Mouse (Mus musculus) embryo, embryonic 9.5 days (tissue): ENCODE data around the gene Olfr1002.
"Not testable (repeated sequence)": the region's sequence is repeated elsewhere in the genome, so short reads cannot be mapped to it uniquely, and the experiment has no call there.

Experiments used
- DNase-seq: peaks from one replicate; pipeline ENCODE4 v3.0.0-alpha.2; 2017; ENCODE audit errors: extremely low spot score

The Olfr1002 gene

GRCm38 (mm10) chr2:85650604-85651003 is at the start of gene Olfr1002:
Gene Olfr1002, minus strand, starts transcription at chr2:85650704.
- no peak for DNase-seq

DNA sequence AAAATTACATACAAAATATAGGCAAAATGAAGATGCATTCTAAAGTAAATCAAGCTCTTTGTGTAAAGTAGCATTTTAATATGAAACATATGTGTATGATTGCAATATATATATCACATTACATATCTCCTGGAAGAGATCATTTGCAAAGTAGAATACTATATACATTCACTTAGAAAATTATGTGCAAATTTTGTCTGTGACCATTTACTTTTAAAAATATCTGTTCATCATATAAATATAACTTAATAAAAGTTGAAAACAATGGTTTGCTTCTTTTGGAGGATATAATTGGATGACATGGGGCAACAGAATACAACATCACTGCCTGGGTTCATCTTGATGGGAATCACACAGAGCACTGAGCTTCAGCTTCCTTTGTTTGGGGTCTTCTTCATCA is 38.6 kb upstream of the Olfr1002 start, which contains the start of gene Olfr1008:
Gene Olfr1008 (plus strand): TSS at position 301 of the 400 bp plus-strand sequence.
- no peak for DNase-seq

DNA sequence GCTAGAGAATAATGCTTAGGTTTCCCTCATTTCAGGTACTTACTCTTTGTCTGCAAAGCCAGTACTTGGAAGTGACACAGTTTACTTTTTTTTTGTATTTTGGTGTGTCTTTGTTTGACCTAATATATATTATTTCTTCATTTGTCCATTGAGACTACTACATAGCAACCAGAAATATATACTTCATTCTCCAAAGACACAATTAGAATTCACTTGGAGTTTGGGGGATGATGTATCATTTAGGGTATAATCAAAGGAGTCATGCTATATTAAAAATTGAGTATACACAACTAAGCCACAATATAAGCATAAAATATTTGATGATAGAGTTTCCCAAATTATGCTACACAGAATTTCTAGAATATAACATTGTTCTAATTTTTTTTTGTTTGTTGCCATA is 28.2 kb upstream of the Olfr1002 start, which contains the start of gene Olfr1006:
Gene Olfr1006 (minus strand): TSS at position 101 of the 400 bp plus-strand sequence.
- DNase-seq: no peak

DNA sequence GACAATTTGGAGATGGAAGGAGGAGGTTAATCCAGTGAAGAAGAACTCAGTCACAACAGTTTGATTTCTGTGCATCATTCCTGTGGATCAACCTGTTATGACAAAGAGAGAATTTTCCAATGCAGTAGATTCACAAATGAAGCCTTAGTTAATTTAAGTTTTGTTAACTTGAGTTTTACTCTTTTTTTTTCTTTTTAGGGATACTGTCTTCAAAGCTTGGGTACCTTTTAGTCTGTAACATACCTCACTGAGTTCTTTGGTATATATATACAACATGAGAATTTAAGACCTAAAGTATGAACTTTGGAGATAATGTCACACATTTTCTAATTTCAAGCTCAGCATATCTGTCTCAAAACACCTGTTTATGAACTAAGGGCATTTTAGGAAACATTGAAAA is 13.9 kb upstream of the Olfr1002 start, which contains the start of gene Olfr154:
Gene Olfr154 (minus strand): TSS at position 101 of the 400 bp plus-strand sequence.
- not testable (repeated sequence) for DNase-seq

- DNase-seq: no peak
Measured at GRCm38 (mm10) chr2:85611803-85612202, 38.7 kb downstream of the Olfr1002 start, which contains the start of gene Olfr1000. Gene Olfr1000, minus strand, starts transcription at chr2:85611903.
